ENCODE assay signal across 9 mouse cellular contexts in the genomic region with DNA sequence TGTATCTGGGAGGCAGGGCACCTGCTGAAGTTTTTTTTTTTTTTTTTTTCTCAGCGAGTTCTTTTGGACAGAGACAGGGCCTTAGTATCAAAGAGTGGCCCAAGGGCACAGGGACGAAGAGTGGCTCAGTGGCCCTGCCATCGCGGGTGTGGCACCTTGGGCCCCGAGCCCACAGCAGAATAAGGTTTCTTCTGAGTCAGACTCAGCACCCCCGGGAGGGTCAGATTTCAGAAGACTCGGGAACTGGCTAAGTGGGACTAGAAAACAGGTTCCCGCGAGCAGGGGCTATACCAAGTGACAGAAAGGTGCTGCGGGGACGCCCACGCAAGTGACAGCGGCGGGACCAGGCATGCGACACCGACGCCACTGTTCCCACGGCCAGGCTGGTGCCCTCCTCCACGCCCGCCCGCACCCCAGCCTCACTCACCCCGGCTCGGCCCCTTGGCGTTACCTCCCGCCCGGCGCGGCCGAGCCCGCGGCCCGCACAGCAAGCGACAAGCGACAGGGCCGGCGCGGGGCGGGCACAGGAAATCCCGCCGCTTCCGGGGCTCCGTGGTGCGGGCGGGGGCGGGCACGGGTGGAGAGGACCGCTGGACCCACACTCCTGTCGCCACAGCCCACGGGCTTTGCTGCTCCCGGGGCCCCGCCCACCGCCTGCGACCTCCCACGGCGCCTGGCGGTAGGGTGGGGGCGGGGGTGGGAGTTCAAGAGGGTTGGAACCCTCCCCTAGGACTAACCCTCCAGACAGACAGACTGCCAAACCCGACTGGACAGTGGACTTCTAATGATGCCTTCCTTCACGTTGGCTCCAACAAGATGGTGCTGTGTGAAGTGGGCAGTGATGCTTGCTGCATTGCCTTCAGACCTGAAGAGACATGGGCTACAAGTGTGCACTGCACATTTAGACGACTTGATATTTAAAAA. TPM values are rescaled to one million over a fixed set of nuclear protein-coding genes. Genes with fewer than 3 reads are reported as not detected.
DNase-seq lines count a peak whose midpoint lies in the region; ATAC-seq and TF ChIP-seq lines count a peak whose summit lies in the region.
"Had no signal": no experiment of that assay in that cellular context is flagged by ENCODE, and none has a peak within 500 bp of the region (broad histone marks: within the 10 kb centered on the region; RNA-seq: fewer than 3 reads in every experiment).

A gene (minus strand): TSS at position 534 of the 924 bp plus-strand sequence.

- peak within 1 kb of the TSS; percentile 62 for H3K4me3 ChIP-seq in heart, adult 2 months
- peak within 1 kb of the TSS; percentile 69 for H3K4me3 ChIP-seq in kidney, embryonic 14.5 days (ENCODE audit: low read length)
- peak within 1 kb of the TSS; percentile 53 for H3K4me3 ChIP-seq in liver, embryonic 12.5 days
- peak within 1 kb of the TSS; percentile 69 for H3K4me3 ChIP-seq in neural tube, embryonic 14.5 days (ENCODE audit: low read depth, low read length)

- H3K4me1 ChIP-seq in heart, adult 2 months (ENCODE audit: control insufficient read depth, insufficient read depth, low read length): no peaks in the 10 kb centered on the region
- no peaks in the 10 kb centered on the region for H3K4me1 ChIP-seq in kidney, embryonic 14.5 days (ENCODE audit: control insufficient read depth, insufficient read depth, low read length)
- H3K4me1 ChIP-seq in liver, embryonic 12.5 days: no peaks in the 10 kb centered on the region
- peaks cover 2% of the 10 kb centered on the region; the same call in 1 of the 2 replicates for H3K4me1 ChIP-seq in neural tube, embryonic 14.5 days (ENCODE audit: control insufficient read depth, insufficient read depth, low read length)

- intact Hi-C loops in heart, adult 2 months (cut with DNase I): no loop called here

- no peaks in the 10 kb centered on the region for H3K79me2 ChIP-seq in heart, adult 2 months (replicated peaks; ENCODE audit: control insufficient read depth, insufficient read depth, low read length)

- no peak for TF ChIP-seq EP300 in heart, adult 2 months (IDR thresholded peaks at IDR 0.05; ENCODE audit: insufficient read depth, low read depth, low read length)

- H3K36me3 ChIP-seq in heart, adult 2 months (ENCODE audit: control insufficient read depth, insufficient read depth, low read length): no peaks in the 10 kb centered on the region
- H3K36me3 ChIP-seq in kidney, embryonic 14.5 days (ENCODE audit: control insufficient read depth, insufficient read depth, low read length): no peaks in the 10 kb centered on the region
- H3K36me3 ChIP-seq in liver, embryonic 12.5 days: no peaks in the 10 kb centered on the region
- no peaks in the 10 kb centered on the region for H3K36me3 ChIP-seq in neural tube, embryonic 14.5 days (ENCODE audit: control insufficient read depth, insufficient read depth, low read length)

- peak; percentile 76 for ATAC-seq in kidney, embryonic 14.5 days (ENCODE audit: low FRiP score, low TSS enrichment)
- no peak for ATAC-seq in liver, embryonic 12.5 days
- ATAC-seq in neural tube, embryonic 14.5 days (ENCODE audit: low read depth): peak; percentile 66; the same call in 1 of the 2 replicates
- no peak for ATAC-seq in monocyte, adult 5-6 weeks (replicated peaks; ENCODE audit: insufficient number of reproducible peaks, low FRiP score, low TSS enrichment, poor library complexity, severe bottlenecking)

- WGBS in heart, adult 2 months: 3% methylated on average over 57 of the region's 60 CpGs
- 2% methylated on average over 52 of the region's 60 CpGs for WGBS in kidney, embryonic 14.5 days
- WGBS in liver, embryonic 12.5 days (ENCODE audit: insufficient replicate concordance): 4% methylated on average over 49 of the region's 60 CpGs
- 3% methylated on average over 48 of the region's 60 CpGs for WGBS in neural tube, embryonic 14.5 days

- TF ChIP-seq POLR2A in heart, adult 2 months (IDR thresholded peaks at IDR 0.05; ENCODE audit: insufficient read depth, low read depth, low read length): no peak

- H3K9ac ChIP-seq in heart, adult 2 months (ENCODE audit: low read depth, low read length): peak within 1 kb of the TSS; percentile 89
- H3K9ac ChIP-seq in kidney, embryonic 14.5 days (ENCODE audit: low read depth, low read length): peak within 1 kb of the TSS; percentile 62
- H3K9ac ChIP-seq in liver, embryonic 12.5 days: peak within 1 kb of the TSS; percentile 28; the same call in 1 of the 2 replicates
- peak within 1 kb of the TSS; percentile 75 for H3K9ac ChIP-seq in neural tube, embryonic 14.5 days (replicated peaks; ENCODE audit: low read depth, low read length)

- peak; percentile 27 for DNase-seq in ovary, postnatal 14 days (ENCODE audit: low spot score)
- DNase-seq in ovary, postnatal 10 days (ENCODE audit: low spot score): no peak
- DNase-seq in embryo, embryonic 9.5 days (ENCODE audit: extremely low spot score): peak; percentile 21
- peak; percentile 63 for DNase-seq in heart, adult 2 months

- H3K27me3 ChIP-seq in heart, adult 2 months (ENCODE audit: control insufficient read depth, insufficient read depth, low read length): peaks cover 1% of the 10 kb centered on the region; the same call in 1 of the 2 replicates
- H3K27me3 ChIP-seq in kidney, embryonic 14.5 days (ENCODE audit: control insufficient read depth, insufficient read depth, low read length): no peaks in the 10 kb centered on the region
- peaks cover 46% of the 10 kb centered on the region for H3K27me3 ChIP-seq in liver, embryonic 12.5 days (replicated peaks)
- no peaks in the 10 kb centered on the region for H3K27me3 ChIP-seq in neural tube, embryonic 14.5 days (ENCODE audit: control insufficient read depth, insufficient read depth, low read length)

- no peak for TF ChIP-seq CTCF in heart, adult 2 months (IDR thresholded peaks at IDR 0.05)

- H3K27ac ChIP-seq in heart, adult 2 months: peak within 1 kb of the TSS; percentile 49; the same call in 1 of the 2 replicates
- H3K27ac ChIP-seq in kidney, embryonic 14.5 days (ENCODE audit: low read depth, low read length): no peak within 1 kb of the TSS
- no peak within 1 kb of the TSS for H3K27ac ChIP-seq in liver, embryonic 12.5 days
- H3K27ac ChIP-seq in neural tube, embryonic 14.5 days (ENCODE audit: low read depth, low read length): no peak within 1 kb of the TSS

- H3K4me2 ChIP-seq in kidney, embryonic 14.5 days (replicated peaks; ENCODE audit: low read depth, low read length): peak within 1 kb of the TSS; percentile 97
- H3K4me2 ChIP-seq in liver, embryonic 12.5 days: peak within 1 kb of the TSS; percentile 71
- peak within 1 kb of the TSS; percentile 84 for H3K4me2 ChIP-seq in neural tube, embryonic 14.5 days (ENCODE audit: low read depth, low read length)

- H3K9me3 ChIP-seq in kidney, embryonic 14.5 days (ENCODE audit: control insufficient read depth, low read length): no peaks in the 10 kb centered on the region
- H3K9me3 ChIP-seq in liver, embryonic 12.5 days (replicated peaks): no peaks in the 10 kb centered on the region
- no peaks in the 10 kb centered on the region for H3K9me3 ChIP-seq in neural tube, embryonic 14.5 days (ENCODE audit: control insufficient read depth, low read length)

RNA-seq across cellular contexts. Expression of the gene that starts here (rescaled TPM):
- 1 to 10 TPM; 5.2 to 6.4 TPM for total RNA-seq in heart, adult 2 months (2021)
- 2.6 and 4.5 TPM in 2 replicates for polyA plus RNA-seq in heart, adult 2 months (2012; rRNA removed)
- 0.47 and 1.3 TPM in 2 replicates for polyA plus RNA-seq in kidney, embryonic 14.5 days (2014; fragmentation: Nextera tagmentation; extraction: Ambion mirVana)
- polyA plus RNA-seq in liver, embryonic 12.5 days (2016; fragmentation: Nextera tagmentation; extraction: Ambion mirVana): 0.20 TPM in 1 of 2 replicates, not detected in the other
- 13.1 and 13.2 TPM in 2 replicates for polyA plus RNA-seq in neural tube, embryonic 14.5 days (2014; fragmentation: Nextera tagmentation; extraction: Ambion mirVana)
- not detected in 3 replicates for total RNA-seq in monocyte, adult 5-6 weeks (2017)
- total RNA-seq: MEL had no signal

Comparison
In these comparisons a context has a peak if more than half of its experiments do, and no peak if none do; other contexts are left out.
1. H3K9ac ChIP-seq: peak in every context shown above with its lines; median percentile 89 in heart, adult 2 months; 75 in neural tube, embryonic 14.5 days; 62 in kidney, embryonic 14.5 days; 28 in liver, embryonic 12.5 days.
2. ATAC-seq: peak in kidney, embryonic 14.5 days (single experiment) and neural tube, embryonic 14.5 days (single experiment); none in liver, embryonic 12.5 days (single experiment) and monocyte, adult 5-6 weeks (single experiment).
3. Peak in every context shown above with its lines, with median percentiles within 50 percentile points of each other: H3K4me3 ChIP-seq and H3K4me2 ChIP-seq.